In the genomic region with DNA sequence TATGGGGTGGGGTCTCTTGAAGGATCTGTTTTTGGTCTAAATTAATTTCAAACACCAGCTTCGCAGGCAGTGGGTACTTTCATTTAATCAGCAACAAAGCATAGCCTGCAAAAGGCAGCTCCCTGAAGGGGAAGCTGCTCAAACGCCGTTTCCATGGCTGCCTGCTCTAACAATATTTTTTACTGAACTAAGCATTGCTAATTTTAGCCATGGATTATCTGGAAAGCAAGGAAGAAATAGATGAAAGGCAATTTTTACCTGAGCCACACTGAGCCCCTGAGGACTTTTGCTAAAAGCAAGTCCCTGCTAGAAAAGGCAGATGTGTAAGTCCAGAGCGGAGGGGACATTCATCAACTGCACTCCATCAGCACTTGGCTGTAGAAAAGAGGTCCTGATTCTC, we compare ENCODE assay signal across 16 mouse cellular contexts.
DNase-seq lines count a peak whose midpoint lies in the region; ATAC-seq lines count a peak whose summit lies in the region.
"Had no signal": no experiment of that assay in that cellular context is flagged by ENCODE, and none has a peak within 500 bp of the region (broad histone marks: within the 10 kb centered on the region; RNA-seq: fewer than 3 reads in every experiment).

No protein-coding gene starts in this region.

- intact Hi-C loops in left cerebral cortex, postnatal 36 days (cut with DNase I): no loop called here

- no peaks in the 10 kb centered on the region for H3K27me3 ChIP-seq in midbrain, embryonic 14.5 days (ENCODE audit: control insufficient read depth, insufficient read depth, low read length)
- H3K27me3 ChIP-seq in midbrain, embryonic 10.5 days (ENCODE audit: low read depth, poor library complexity, severe bottlenecking): no peaks in the 10 kb centered on the region
- H3K27me3 ChIP-seq: forebrain, embryonic 13.5 days; heart, embryonic 13.5 days; lung, embryonic 15.5 days; neural tube, embryonic 12.5 days had no signal

- H3K4me1 ChIP-seq in midbrain, embryonic 14.5 days (ENCODE audit: control insufficient read depth, insufficient read depth, low read length): no peaks in the 10 kb centered on the region
- 0 out of 2 replicates have a peak, but pooled peaks cover 2% of the 10 kb centered on the region for H3K4me1 ChIP-seq in midbrain, embryonic 10.5 days
- H3K4me1 ChIP-seq: forebrain, embryonic 13.5 days; heart, embryonic 13.5 days; lung, embryonic 15.5 days; neural tube, embryonic 12.5 days had no signal

- H3K27ac ChIP-seq in midbrain, embryonic 14.5 days (replicated peaks; ENCODE audit: low read depth, low read length): peak overlapping the region; percentile 41; the same call in 1 of the 2 replicates
- no peak overlapping the region for H3K27ac ChIP-seq in midbrain, embryonic 10.5 days (replicated peaks)
- H3K27ac ChIP-seq: forebrain, embryonic 13.5 days; heart, embryonic 13.5 days; lung, embryonic 15.5 days; neural tube, embryonic 12.5 days had no signal

- no peak for ATAC-seq in midbrain, embryonic 14.5 days (ENCODE audit: low FRiP score, low TSS enrichment)
- ATAC-seq in inflammation-experienced regulatory T-cells, adult 6 months: no peak
- ATAC-seq: CD4-positive, CD25-positive, alpha-beta regulatory T cell, adult 4 months; forebrain, embryonic 13.5 days had no signal

- no peak overlapping the region for H3K4me2 ChIP-seq in midbrain, embryonic 14.5 days (ENCODE audit: low read length)
- H3K4me2 ChIP-seq: forebrain, embryonic 13.5 days; heart, embryonic 13.5 days; lung, embryonic 15.5 days; neural tube, embryonic 12.5 days had no signal

- no peaks in the 10 kb centered on the region for H3K9me3 ChIP-seq in midbrain, embryonic 14.5 days (ENCODE audit: control insufficient read depth, low read length)
- no peaks in the 10 kb centered on the region for H3K9me3 ChIP-seq in midbrain, embryonic 10.5 days (replicated peaks)
- H3K9me3 ChIP-seq: forebrain, embryonic 13.5 days; heart, embryonic 13.5 days; lung, embryonic 15.5 days; neural tube, embryonic 12.5 days had no signal

- 52% methylated on average over 4 of the region's 4 CpGs for WGBS in midbrain, embryonic 14.5 days
- WGBS in midbrain, embryonic 10.5 days: 91% methylated on average over 4 of the region's 4 CpGs

- no peaks in the 10 kb centered on the region for H3K36me3 ChIP-seq in midbrain, embryonic 14.5 days (ENCODE audit: control insufficient read depth, insufficient read depth, low read length)
- H3K36me3 ChIP-seq in midbrain, embryonic 10.5 days: no peaks in the 10 kb centered on the region
- H3K36me3 ChIP-seq: heart, embryonic 13.5 days; lung, embryonic 15.5 days; neural tube, embryonic 12.5 days had no signal

- no peak overlapping the region for H3K4me3 ChIP-seq in midbrain, embryonic 14.5 days (replicated peaks; ENCODE audit: low read depth, low read length)
- no peak overlapping the region for H3K4me3 ChIP-seq in midbrain, embryonic 10.5 days
- H3K4me3 ChIP-seq: forebrain, embryonic 13.5 days; heart, embryonic 13.5 days; lung, embryonic 15.5 days; neural tube, embryonic 12.5 days had no signal

- no peak overlapping the region for H3K9ac ChIP-seq in midbrain, embryonic 14.5 days (replicated peaks; ENCODE audit: low read length)
- H3K9ac ChIP-seq: forebrain, embryonic 13.5 days; heart, embryonic 13.5 days; lung, embryonic 15.5 days; neural tube, embryonic 12.5 days had no signal

- peak; percentile 53 for DNase-seq in midbrain, embryonic 14.5 days
- DNase-seq in midbrain, embryonic 10.5 days (ENCODE audit: low spot score): no peak
- peak; percentile 10 to 18 for DNase-seq in layer of hippocampus, adult 8-10 months (ENCODE audit: low spot score in 2 of 2)
- peak; percentile 11 to 12 for DNase-seq in left cerebral cortex, postnatal 36 days (ENCODE audit: low spot score in 2 of 2)
- no peak for DNase-seq in kidney, adult 8-10 months
- DNase-seq in gastrocnemius, adult 8-10 months (ENCODE audit: low spot score in 2 of 2): no peak
- DNase-seq: cerebellum, postnatal 25 days; kidney, postnatal 36 days; liver; thymus, postnatal 25 days had no signal

Comparison
In these comparisons a context has a peak if more than half of its experiments do, and no peak if none do; other contexts are left out.
1. DNase-seq: peak in midbrain, embryonic 14.5 days (single experiment), layer of hippocampus, adult 8-10 months (2 of 2) and left cerebral cortex, postnatal 36 days (2 of 2); none in midbrain, embryonic 10.5 days (single experiment), kidney, adult 8-10 months (0 of 2) and gastrocnemius, adult 8-10 months (0 of 2).